Mouse (Mus musculus): Measurements from ENCODE around the gene Lyrm4. TPM values are rescaled to one million over a fixed set of nuclear protein-coding genes. Genes with fewer than 3 reads are reported as not detected.

Gene Lyrm4
- polyA plus RNA-seq, 1 experiment, result 8.9 TPM

- Histone ChIP-seq H3K4me3 (replicated peaks; ENCODE audit: control insufficient read depth, low read depth, low read length) (no peak overlapping the region), H3K4me1 (ENCODE audit: control insufficient read depth, insufficient read depth, low read length) (peaks cover 3% of the 10 kb centered on the region), H3K27ac (ENCODE audit: control insufficient read depth, insufficient read depth, low read depth, low read length, poor library complexity) (no peak overlapping the region)
- WGBS, result 9% methylated on average over 1 of the region's 1 CpGs
- TF ChIP-seq POLR2A (IDR thresholded peaks at IDR 0.05; ENCODE audit: borderline replicate concordance, control insufficient read depth, low read depth, low read length) (no peak), CTCF (IDR thresholded peaks at IDR 0.05; ENCODE audit: control insufficient read depth, insufficient read depth, low read length) (no peak)
Measured at GRCm38 (mm10) chr13:36145601-36146000, 28.3 kb upstream of the Lyrm4 start.

- 91% methylated on average over 5 of the region's 5 CpGs for WGBS
- Histone ChIP-seq H3K4me1 (ENCODE audit: control insufficient read depth, insufficient read depth, low read length) (no peaks in the 10 kb centered on the region), H3K4me3 (replicated peaks; ENCODE audit: control insufficient read depth, low read depth, low read length) (no peak overlapping the region), H3K27ac (ENCODE audit: control insufficient read depth, insufficient read depth, low read depth, low read length, poor library complexity) (no peak overlapping the region)
- TF ChIP-seq POLR2A (IDR thresholded peaks at IDR 0.05; ENCODE audit: borderline replicate concordance, control insufficient read depth, low read depth, low read length), result no peak
- no peak for TF ChIP-seq CTCF (IDR thresholded peaks at IDR 0.05; ENCODE audit: control insufficient read depth, insufficient read depth, low read length)
Measured at GRCm38 (mm10) chr13:36140247-36141016, 23.1 kb upstream of the Lyrm4 start.

GRCm38 (mm10) chr13:36139703-36140102 is 22.4 kb upstream of the Lyrm4 start:
- TF ChIP-seq POLR2A (IDR thresholded peaks at IDR 0.05; ENCODE audit: borderline replicate concordance, control insufficient read depth, low read depth, low read length) (no peak), CTCF (IDR thresholded peaks at IDR 0.05; ENCODE audit: control insufficient read depth, insufficient read depth, low read length) (no peak)
- 86% methylated on average over 5 of the region's 5 CpGs for WGBS
- no peak overlapping the region for H3K4me3 ChIP-seq (replicated peaks; ENCODE audit: control insufficient read depth, low read depth, low read length)
- H3K27ac ChIP-seq (ENCODE audit: control insufficient read depth, insufficient read depth, low read depth, low read length, poor library complexity), result no peak overlapping the region
- no peaks in the 10 kb centered on the region for H3K4me1 ChIP-seq (ENCODE audit: control insufficient read depth, insufficient read depth, low read length)

- 23% methylated on average over 5 of the region's 5 CpGs for WGBS
- Histone ChIP-seq H3K4me3 (replicated peaks; ENCODE audit: control insufficient read depth, low read depth, low read length) (no peak overlapping the region), H3K27ac (ENCODE audit: control insufficient read depth, insufficient read depth, low read depth, low read length, poor library complexity) (no peak overlapping the region), H3K4me1 (ENCODE audit: control insufficient read depth, insufficient read depth, low read length) (peaks cover 2% of the 10 kb centered on the region; the same call in 1 of the 2 replicates)
- TF ChIP-seq CTCF (IDR thresholded peaks at IDR 0.05; ENCODE audit: control insufficient read depth, insufficient read depth, low read length), result no peak
- no peak for TF ChIP-seq POLR2A (IDR thresholded peaks at IDR 0.05; ENCODE audit: borderline replicate concordance, control insufficient read depth, low read depth, low read length)
Measured at GRCm38 (mm10) chr13:36131992-36132649, 14.8 kb upstream of the Lyrm4 start.

GRCm38 (mm10) chr13:36131401-36131800 is 14.1 kb upstream of the Lyrm4 start:
- WGBS, result 88% methylated on average over 5 of the region's 5 CpGs
- peaks cover 2% of the 10 kb centered on the region; the same call in 1 of the 2 replicates for H3K4me1 ChIP-seq (ENCODE audit: control insufficient read depth, insufficient read depth, low read length)
- no peak overlapping the region for H3K27ac ChIP-seq (ENCODE audit: control insufficient read depth, insufficient read depth, low read depth, low read length, poor library complexity)
- no peak overlapping the region for H3K4me3 ChIP-seq (replicated peaks; ENCODE audit: control insufficient read depth, low read depth, low read length)
- no peak for TF ChIP-seq POLR2A (IDR thresholded peaks at IDR 0.05; ENCODE audit: borderline replicate concordance, control insufficient read depth, low read depth, low read length)

- peaks cover 2% of the 10 kb centered on the region; the same call in 1 of the 2 replicates for H3K4me1 ChIP-seq (ENCODE audit: control insufficient read depth, insufficient read depth, low read length)
- TF ChIP-seq CTCF (IDR thresholded peaks at IDR 0.05; ENCODE audit: control insufficient read depth, insufficient read depth, low read length) (no peak), POLR2A (IDR thresholded peaks at IDR 0.05; ENCODE audit: borderline replicate concordance, control insufficient read depth, low read depth, low read length) (no peak)
- H3K27ac ChIP-seq (ENCODE audit: control insufficient read depth, insufficient read depth, low read depth, low read length, poor library complexity), result no peak overlapping the region
- WGBS, result 77% methylated on average over 2 of the region's 2 CpGs
- no peak overlapping the region for H3K4me3 ChIP-seq (replicated peaks; ENCODE audit: control insufficient read depth, low read depth, low read length)
Measured at GRCm38 (mm10) chr13:36129360-36130054, 12.2 kb upstream of the Lyrm4 start.

GRCm38 (mm10) chr13:36120606-36121005 is 3.3 kb upstream of the Lyrm4 start:
- H3K4me1 ChIP-seq (ENCODE audit: control insufficient read depth, insufficient read depth, low read length), result no peaks in the 10 kb centered on the region
- TF ChIP-seq CTCF (IDR thresholded peaks at IDR 0.05; ENCODE audit: control insufficient read depth, insufficient read depth, low read length), result no peak
- no peak for TF ChIP-seq POLR2A (IDR thresholded peaks at IDR 0.05; ENCODE audit: borderline replicate concordance, control insufficient read depth, low read depth, low read length)
- H3K4me3 ChIP-seq (replicated peaks; ENCODE audit: control insufficient read depth, low read depth, low read length), result no peak overlapping the region
- H3K27ac ChIP-seq (ENCODE audit: control insufficient read depth, insufficient read depth, low read depth, low read length, poor library complexity), result no peak overlapping the region

- no peaks in the 10 kb centered on the region for H3K4me1 ChIP-seq (ENCODE audit: control insufficient read depth, insufficient read depth, low read length)
- 83% methylated on average over 4 of the region's 4 CpGs for WGBS
- TF ChIP-seq POLR2A (IDR thresholded peaks at IDR 0.05; ENCODE audit: borderline replicate concordance, control insufficient read depth, low read depth, low read length) (no peak), CTCF (IDR thresholded peaks at IDR 0.05; ENCODE audit: control insufficient read depth, insufficient read depth, low read length) (no peak)
- no peak overlapping the region for H3K4me3 ChIP-seq (replicated peaks; ENCODE audit: control insufficient read depth, low read depth, low read length)
- no peak overlapping the region for H3K27ac ChIP-seq (ENCODE audit: control insufficient read depth, insufficient read depth, low read depth, low read length, poor library complexity)
Measured at GRCm38 (mm10) chr13:36119684-36120083, 2.4 kb upstream of the Lyrm4 start.

Measured in bone marrow, adult 2 months (tissue).